Mouse (Mus musculus) kidney, postnatal 36 days (tissue): ENCODE results near the gene Hist2h2aa2.
A peak's percentile ranks its signal among the peaks of the same experiment; 100 is the strongest.
"Not testable (repeated sequence)": the region's sequence is repeated elsewhere in the genome, so short reads cannot be mapped to it uniquely, and the experiment has no call there.

Source experiments
- DNase-seq, 2 experiments: peaks; one replicate each; pipeline ENCODE4 v3.0.0; 2021 to 2022; ENCODE audit warnings: mixed read lengths in 2 of 2

Gene Hist2h2aa2

DNA sequence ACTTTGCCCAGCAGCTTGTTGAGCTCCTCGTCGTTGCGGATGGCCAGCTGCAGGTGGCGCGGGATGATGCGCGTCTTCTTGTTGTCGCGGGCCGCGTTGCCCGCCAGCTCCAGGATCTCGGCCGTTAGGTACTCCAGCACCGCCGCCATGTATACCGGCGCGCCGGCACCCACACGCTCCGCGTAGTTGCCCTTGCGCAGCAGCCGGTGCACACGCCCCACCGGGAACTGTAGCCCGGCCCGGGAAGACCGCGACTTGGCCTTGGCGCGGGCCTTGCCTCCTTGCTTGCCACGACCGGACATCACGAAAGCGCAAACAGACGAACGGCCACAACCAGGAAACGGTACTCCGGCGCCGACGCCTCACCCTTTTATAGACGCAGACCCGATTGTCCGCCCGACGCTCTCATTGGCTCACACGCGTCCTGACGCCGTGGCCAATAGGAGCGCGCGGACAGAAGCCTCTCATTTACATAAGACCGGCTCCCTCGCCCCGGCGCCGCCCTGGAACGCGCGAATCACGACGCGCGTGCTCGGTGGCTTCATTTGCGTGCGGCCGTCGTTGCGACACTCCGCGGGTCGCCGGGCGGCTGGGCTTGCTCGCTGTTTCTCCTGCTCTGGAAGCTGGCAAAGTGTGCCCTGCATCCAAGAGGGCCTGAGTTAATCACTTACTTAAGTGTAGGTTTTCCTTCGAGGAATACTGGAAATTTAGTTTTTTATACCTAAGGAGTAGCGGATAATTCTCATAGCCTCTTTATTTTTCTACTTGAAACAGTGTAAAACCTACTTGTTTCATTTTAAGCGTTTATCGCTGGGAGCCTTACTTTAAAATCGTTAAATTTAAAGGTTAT is at the start of gene Hist2h2aa2:
Gene Hist2h2aa2 (minus strand): TSS at position 328 of the 850 bp plus-strand sequence.
- peak; percentile 94 to 97 for DNase-seq

DNA sequence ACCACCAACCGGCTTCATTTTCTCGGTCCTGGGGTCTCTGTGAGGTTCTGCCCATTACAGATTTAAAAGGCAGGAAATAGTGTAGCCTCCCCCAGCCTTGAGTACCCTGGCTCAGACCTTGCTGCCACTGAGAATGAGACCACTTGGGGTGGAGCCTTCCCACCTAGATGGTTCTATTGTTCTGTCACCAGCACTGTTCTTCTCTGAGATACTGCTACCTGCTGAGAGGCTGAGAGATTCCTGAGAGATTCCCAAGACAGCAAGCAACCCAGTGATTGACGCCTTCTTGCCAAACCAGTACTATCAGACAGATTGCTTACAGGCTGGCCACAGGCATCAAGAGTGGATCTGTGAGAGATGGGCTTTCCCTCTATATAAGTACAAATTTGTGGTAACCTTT is 49.1 kb upstream of the Hist2h2aa2 start:
- DNase-seq = no peak

DNA sequence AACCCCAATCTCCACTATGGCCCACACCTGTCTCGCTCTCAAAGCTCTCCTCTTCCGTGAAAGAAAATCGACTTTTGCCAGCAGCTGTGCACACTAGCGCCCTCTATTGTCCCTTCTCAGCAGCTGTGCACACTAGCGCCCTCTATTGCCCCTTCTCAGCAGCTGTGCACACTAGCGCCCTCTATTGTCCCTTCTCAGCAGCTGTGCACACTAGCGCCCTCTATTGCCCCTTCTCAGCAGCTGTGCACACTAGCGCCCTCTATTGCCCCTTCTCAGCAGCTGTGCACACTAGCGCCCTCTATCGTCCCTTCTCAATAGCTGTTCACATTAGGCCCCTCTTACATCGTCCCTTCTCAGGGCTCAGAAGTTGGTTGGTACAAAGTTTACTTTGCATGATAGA is 47.3 kb upstream of the Hist2h2aa2 start:
- not testable (repeated sequence) for DNase-seq

DNA sequence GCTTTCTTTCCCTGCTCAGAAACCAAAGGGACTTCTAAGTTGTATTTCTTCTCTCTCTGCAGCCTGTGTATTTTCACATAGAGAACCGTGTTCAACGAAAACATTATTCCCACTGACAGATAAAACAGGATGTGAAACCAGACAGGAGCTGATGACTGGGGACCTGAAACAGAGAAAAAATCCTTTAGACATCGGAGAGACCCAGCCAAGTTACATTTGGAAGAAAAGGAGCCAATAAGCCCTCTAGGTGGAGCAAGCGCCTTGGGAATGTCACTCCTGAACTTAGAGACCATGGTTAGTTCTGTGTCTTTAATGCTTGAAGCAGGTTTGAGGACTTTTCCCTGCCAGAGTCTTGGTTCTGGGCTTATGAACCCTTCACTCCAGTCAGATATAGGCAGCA is 44.4 kb upstream of the Hist2h2aa2 start:
- peak; percentile 29 to 56 for DNase-seq

DNA sequence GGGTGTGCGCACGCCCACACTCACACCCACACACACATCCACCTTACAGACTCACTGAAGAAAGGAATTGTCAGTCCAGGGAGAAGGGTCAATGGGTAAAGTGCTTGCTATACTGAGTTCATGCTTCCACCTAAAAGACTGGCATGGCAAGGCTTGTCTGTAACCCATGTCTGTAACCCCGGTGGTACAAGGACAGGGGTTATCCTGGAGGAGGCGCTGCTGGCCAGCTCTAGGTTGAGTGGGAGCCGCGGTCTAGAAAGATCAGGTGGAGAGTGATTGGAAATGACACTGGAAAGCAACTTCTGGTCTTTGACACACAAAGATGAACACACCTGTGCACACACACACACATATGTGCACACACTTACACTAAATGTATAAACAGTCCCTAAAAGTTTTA is 40.6 kb upstream of the Hist2h2aa2 start:
- DNase-seq = no peak

DNA sequence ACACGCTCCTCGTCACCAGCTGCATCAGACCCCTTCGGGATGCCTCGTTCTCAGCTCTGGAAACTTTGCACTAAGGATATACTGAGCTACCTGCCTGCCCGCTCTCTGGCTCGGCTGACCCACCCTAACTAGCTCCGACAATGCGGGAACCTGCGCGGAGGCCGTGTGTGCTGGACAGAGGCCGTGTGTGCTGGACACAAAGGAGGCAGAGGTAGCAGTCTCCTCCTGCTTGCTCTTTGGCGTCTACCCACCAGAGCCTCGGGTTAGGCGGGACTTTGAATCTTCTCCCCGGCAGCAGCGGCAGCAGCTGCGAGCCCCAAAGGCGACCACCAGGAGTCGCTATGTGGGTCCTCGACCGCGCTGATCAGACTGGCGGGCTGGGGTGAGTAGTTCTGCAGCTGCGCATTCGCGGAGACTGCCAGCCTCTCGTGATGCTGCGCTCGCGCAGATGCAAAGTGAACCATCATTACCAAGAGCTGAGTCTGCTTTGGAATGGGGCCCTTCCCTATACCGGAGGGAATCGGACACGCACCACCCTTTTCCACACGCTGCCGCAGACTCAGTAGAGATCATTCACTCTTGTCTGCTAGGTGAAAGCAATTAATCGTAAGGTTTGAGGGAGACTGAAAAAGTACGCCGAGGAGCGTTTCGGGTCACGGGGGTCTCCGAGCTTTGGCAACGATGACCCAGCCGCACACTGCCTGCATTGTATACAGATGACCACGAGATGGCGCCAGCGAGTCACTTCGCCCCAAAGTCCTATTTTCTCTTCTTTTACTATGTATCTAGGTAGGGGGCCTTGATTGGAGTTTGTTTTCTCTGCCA is 37.9 kb upstream of the Hist2h2aa2 start:
- peak; percentile 82 to 90 for DNase-seq

DNA sequence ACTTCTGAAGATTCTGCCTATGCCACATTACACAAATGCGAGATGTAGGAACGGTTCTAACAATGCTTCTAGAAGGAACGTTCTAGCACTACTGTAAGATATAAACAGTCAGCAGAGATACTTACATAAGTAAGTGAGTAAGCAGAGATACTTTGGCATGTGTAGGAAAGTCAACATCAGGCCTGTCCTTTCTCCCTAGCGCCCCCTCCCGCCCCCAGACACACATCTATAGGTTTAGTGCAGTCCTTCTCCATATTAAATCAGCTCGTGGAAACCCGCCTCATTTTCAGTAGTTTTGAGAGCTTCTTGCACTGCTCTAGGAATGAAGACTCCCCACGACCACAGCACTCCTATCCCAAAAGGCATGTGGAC is 37.3 kb upstream of the Hist2h2aa2 start:
- peak in 1 of 2 experiments; percentile 40 for DNase-seq

DNA sequence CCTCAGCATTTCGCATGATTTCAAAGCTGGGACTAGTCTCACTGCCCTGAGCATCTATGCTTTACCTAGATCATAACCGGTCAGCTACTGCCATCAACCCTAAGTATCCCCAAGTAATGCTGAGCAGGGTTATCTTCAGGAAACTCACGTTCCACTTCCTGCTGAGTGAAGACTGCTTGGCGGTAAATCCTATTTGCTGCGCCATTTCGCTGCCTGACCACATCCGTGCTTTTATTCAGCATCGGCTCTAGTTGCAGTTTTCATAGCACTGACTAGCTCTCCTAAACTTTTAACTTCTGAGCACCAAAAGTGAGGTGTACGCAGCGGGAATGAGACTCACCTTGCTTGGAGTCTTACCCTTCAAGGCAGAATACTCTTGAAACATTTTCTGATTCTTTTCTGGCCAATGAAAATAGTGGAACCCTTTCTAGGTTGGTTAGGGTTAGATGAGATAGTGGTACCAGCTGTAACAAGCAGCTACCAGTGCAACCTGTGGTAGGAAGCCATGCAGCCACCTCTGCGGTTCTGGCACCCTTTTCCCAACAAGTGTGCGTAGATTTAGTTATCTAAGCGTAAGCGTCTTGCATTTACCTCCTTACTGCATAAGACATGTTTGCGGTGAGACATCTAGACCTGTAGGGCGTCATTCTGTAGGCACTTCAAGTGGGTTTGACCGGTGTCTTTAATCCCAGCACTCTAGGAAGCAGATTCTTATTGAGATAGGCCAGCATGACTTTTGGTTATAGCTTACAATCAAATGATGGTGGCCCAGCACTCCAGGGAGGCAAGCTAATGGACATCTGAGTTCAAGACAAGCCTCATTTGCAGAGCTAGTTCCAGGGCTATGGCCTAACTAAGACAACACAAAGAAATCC is 33.8 kb upstream of the Hist2h2aa2 start:
- peak in 1 of 2 experiments; percentile 11 for DNase-seq

DNA sequence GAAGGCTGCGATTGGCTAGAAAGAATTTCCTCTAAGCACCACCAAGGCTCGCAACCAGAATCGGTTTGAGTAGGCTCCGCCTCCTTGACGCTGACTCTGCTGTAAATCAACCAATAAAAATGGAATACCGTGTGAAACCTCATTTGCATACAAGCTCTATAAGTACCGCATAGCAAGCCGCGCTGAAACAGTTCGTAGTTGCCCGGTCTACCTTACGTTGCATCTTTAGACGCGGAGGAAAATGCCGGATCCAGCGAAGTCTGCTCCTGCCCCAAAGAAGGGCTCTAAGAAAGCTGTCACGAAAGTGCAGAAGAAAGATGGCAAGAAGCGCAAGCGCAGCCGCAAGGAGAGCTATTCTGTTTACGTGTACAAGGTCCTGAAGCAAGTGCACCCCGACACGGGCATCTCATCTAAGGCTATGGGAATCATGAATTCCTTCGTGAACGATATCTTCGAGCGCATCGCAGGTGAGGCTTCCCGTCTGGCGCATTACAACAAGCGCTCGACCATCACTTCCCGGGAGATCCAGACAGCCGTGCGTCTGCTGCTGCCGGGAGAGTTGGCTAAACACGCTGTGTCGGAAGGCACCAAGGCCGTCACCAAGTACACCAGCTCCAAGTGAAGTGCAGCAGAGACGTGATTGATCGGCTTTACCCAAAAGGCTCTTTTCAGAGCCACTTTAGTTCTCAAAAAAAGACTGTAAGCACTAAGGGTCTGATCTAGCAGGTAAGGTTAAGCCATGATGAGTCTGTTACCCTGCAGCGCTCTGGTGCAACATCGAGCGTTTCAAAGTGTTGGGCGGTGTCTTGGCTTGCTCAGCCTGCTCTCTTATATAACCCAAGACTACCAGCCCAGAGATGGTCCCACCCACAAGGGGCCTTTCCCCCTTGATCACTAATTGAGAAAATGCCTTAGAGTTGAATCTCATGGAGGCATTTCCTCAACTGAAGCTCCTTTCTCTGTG is 29.7 kb upstream of the Hist2h2aa2 start, which contains the start of gene Hist2h2bb:
Gene Hist2h2bb (plus strand): TSS at position 242 of the 964 bp plus-strand sequence.
- peak; percentile 92 to 97 for DNase-seq

DNA sequence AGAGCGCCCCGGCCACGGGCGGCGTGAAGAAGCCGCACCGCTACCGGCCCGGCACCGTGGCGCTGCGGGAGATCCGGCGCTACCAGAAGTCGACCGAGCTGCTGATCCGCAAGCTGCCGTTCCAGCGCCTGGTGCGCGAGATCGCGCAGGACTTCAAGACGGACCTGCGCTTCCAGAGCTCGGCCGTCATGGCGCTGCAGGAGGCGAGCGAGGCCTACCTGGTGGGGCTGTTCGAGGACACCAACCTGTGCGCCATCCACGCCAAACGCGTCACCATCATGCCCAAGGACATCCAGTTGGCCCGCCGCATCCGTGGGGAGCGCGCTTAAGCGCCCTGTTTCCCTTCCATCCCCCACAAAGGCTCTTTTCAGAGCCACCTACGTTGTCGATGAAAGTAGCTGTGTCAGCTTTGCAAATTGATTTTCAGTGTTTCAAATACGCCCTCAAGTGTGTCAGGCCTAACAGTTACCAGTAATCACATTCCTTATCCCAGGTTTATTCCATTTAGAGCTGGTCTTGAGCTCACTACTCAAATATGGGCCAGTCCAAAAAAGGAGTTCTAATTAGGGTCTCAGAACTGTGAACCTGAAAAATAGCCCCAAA is 28.8 kb upstream of the Hist2h2aa2 start:
- DNase-seq = peak in 1 of 2 experiments; percentile 15

DNA sequence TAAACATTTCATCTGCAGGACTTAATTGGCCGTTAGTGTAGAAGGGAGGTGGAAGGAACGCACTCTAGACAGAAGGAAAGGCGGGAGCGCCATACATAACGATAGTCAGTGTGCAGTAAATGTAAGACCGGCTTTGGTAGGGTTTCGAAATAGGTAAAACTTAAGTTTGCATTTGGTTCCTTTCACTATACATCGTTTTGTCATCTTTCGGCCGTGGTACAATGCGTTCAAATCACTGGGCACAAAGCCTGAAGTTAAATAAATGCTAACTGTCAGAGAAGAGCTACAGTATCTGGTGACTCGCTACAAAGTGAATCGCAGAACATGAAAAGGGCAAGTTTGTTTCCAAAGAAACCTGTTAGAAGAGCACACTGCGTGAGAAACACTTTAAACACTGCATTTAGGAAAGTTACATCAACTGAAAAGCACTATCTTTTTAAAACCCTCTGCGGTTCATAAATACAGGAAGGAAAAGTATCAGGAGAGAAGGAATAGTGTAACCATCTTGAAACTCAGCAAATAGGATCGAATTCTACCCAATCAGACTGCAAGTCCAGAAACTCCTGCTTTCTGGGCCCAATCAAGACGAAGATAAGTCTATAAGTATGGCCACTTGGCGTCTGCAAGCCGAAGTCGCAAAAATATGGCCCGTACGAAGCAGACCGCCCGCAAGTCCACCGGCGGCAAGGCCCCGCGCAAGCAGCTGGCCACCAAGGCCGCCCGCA is 28.1 kb upstream of the Hist2h2aa2 start, which contains the start of gene Hist2h3b:
Gene Hist2h3b (plus strand): TSS at position 604 of the 725 bp plus-strand sequence.
- DNase-seq = peak; percentile 79 to 87

DNA sequence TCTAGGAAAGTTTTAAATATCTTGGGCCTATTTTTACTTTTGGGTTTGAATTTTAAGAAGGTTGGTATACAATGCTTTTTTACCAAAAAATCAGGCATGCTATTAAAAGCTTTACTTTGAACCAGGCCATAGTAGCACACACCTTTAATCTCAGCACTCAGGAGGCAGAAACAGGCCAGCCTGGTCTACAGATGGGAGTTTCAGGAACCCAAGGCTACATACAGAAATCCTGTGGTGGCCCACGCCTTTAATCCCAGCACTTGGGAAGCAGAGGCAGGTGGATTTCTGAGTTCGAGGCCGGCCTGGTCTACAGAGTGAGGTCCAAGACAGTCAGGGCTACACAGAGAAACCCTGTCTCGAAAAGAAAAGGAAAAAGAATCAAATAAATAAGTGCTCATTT is 27.5 kb upstream of the Hist2h2aa2 start:
- DNase-seq = no peak

DNA sequence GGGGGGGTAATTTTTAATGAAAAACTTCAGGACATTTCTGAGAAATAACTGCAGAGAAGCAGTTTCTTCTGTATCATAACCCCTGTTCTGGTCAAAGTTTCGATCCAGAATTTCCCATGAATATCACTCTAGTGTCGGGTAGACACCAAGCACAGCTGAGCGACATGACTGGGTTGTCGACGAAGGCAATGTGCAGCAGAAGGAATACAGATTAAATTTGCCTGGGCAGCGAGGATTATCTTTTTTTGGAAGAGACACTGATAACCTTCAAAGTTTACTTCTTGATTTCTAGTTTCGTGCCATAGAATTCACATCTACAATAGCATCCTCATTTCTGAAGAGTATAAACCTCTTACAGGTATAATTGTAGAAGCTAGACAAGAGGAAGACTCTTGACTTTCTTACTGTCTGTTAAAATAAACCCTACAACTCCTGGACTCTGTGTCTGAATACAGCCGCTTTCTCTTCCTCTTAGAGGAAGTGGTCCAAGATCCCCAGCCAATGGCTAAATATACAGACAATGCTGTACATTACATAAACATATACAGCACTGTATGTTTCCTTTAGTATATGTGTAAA is 26.1 kb upstream of the Hist2h2aa2 start:
- no peak for DNase-seq

DNA sequence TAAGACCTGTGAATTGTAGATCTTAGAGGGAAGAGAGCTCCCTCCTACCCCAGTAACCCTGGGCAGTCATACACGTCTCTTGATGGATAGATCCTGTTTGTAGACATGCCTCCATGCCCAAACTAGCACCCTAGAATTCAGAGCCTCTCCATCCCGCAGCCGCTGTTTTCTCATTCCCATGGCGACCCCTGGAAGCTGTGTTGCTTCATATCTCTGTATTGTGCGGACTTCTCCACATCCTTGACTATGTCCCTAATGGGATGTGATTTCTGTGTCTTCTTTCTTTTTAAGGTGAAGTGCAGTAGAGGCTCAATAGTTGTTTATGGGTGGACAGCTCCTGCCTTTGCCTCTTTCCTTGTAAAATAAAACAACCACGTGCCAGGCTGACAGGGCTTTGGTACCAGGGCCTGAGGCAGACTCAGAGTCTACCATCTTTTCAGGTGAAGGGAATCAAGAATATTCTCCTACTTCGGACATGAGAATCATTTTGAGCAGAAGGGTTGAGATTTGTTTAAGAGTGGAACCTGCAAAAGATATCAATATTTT is 24.4 kb upstream of the Hist2h2aa2 start:
- no peak for DNase-seq

DNA sequence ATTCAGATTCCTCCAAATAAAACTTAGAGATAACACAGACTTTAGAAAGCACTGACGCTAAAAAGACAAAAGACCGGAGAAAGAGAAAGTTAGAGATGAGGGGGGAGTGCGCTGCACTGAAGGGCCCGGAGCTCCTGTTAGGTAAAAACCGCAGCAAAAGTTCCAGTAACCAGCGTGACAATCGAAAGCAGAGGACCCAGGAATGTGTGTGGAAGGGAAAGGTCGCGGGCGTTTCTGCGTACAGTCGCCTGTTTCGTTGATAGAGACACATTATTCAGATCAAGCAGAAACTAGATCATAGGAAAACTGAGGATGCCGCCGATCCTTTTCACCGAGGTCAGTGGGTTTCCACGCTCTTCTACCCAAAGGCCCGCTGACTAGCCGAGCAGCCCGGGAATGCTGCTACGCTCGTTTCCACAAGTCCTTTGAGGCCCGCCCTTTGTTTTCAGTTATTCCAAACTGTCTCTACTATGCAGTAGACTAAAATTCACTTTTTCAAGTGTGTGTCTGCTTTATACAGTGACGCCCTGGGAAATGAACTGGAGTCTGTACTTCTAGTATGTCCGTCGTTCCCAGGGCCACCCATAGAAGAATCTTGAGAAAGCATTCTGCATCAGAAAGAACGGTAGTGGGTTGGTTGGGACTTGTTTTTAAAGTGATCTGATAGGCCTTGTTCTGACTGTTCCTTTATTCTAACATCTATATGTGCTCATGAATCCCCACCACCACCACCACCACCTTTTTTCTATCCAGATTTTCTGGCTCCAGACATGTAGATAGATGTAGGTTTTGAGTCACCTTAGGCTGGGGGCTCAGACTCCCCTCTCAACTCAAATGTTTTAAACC is 23.7 kb upstream of the Hist2h2aa2 start:
- peak; percentile 46 to 68 for DNase-seq

DNA sequence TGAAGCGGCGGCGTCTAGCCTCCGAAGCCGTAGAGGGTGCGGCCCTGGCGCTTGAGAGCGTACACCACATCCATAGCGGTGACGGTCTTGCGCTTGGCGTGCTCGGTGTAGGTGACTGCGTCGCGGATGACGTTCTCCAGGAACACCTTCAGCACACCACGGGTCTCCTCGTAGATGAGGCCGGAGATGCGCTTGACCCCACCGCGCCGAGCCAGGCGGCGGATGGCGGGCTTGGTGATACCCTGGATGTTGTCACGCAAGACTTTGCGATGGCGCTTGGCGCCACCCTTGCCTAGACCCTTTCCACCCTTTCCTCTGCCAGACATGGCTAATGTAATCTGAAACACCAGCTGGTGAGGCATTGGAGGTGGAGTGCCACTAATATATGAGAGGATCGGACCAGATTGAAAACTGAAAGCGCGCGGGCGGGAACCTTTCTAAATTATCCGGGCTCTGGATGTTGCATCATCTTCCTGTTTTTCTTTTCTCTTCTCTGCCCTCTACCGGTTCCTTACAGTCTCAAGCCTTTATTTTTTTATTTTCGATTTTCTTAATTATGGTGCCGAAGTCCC is 23.0 kb upstream of the Hist2h2aa2 start, which contains the start of gene Hist2h4:
Gene Hist2h4 (minus strand): TSS at position 333 of the 572 bp plus-strand sequence.
- DNase-seq = peak; percentile 94 to 97

DNA sequence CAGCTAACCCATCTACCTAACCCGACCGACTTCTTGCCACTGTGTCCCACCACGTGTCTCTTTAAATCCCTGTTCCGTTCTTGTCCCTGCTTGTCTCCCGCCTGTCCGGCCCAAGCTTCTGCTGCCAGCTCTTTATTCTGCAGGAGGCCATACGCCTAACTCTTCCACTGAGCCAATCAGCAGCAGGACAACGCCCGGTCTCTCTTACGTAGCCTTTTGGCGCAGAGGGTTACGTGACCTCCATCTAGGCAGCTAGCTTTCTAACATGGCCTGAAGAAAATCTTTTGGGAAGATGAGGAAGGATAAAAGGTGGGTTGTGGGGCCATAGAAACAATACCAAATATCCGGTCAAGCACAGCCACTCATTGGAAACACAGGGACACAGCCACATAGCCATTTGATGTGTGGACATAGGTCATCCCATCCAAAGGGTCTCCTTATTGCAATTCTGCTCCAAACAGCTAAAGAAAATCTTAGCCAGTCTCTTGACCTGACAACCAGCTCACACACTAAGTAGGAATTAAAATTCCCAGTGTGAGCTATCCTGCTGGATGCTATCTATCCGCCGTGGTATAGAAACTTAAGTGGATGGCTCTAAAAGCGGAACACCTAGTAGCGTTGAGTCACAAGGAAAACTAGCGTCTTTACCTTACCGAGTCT is 22.3 kb upstream of the Hist2h2aa2 start:
- DNase-seq = peak; percentile 84 to 89
